Mouse (Mus musculus) midbrain, postnatal 0 days (tissue): Measurements from ENCODE around the gene Ltbp2. TPM values are rescaled to one million over a fixed set of nuclear protein-coding genes. Genes with fewer than 3 reads are reported as not detected.

Source experiments
- ATAC-seq: fragments of 200-750 bp; cut with Nextera tagmentation; 2 replicates; pipeline ENCODE4 v1.8.0; 2017; ENCODE audit warnings: moderate number of reproducible peaks, mild to moderate bottlenecking, moderate TSS enrichment, moderate library complexity; ENCODE audit not compliant: low FRiP score
- DNase-seq: peaks from one replicate; pipeline ENCODE4 v3.0.0-alpha.2; 2015; ENCODE audit warnings: low spot score
- H3K27ac ChIP-seq: fragments of 300-500 bp; sonication (generic); 2 replicates; pipeline ENCODE4 v1.5.1; 2014; ENCODE audit warnings: low read depth, mild to moderate bottlenecking, low read length, mixed read lengths
- H3K27me3 ChIP-seq: fragments of 300-500 bp; sonication (generic); 2 replicates; pipeline ENCODE4 v1.6.1; 2014; ENCODE audit warnings: low read length, control low read depth, mixed read lengths; ENCODE audit not compliant: insufficient read depth
- H3K36me3 ChIP-seq: fragments of 300-500 bp; sonication (generic); 2 replicates; pipeline ENCODE4 v1.6.1; 2014; ENCODE audit warnings: low read length, control low read depth, mixed read lengths; ENCODE audit not compliant: insufficient read depth
- H3K4me1 ChIP-seq: fragments of 300-500 bp; sonication (generic); 2 replicates; pipeline ENCODE4 v1.6.1; 2014; ENCODE audit warnings: mild to moderate bottlenecking, control low read depth, antibody characterized with exemption, low read length, mixed read lengths; ENCODE audit not compliant: insufficient read depth
- H3K4me2 ChIP-seq: fragments of 300-500 bp; sonication (generic); 2 replicates; pipeline ENCODE4 v1.6.1; 2014; ENCODE audit warnings: low read depth, mild to moderate bottlenecking, low read length, mixed read lengths; ENCODE audit not compliant: poor library complexity, severe bottlenecking
- H3K4me3 ChIP-seq: fragments of 300-500 bp; sonication (generic); 2 replicates; pipeline ENCODE4 v1.5.1; 2014; ENCODE audit warnings: low read depth, mild to moderate bottlenecking, low read length, moderate library complexity
- H3K9ac ChIP-seq: fragments of 300-500 bp; sonication (generic); replicated peaks from 2 replicates; pipeline ENCODE4 v1.6.1; 2014; ENCODE audit warnings: mild to moderate bottlenecking, low read length, moderate library complexity, mixed read lengths; ENCODE audit not compliant: poor library complexity, severe bottlenecking
- H3K9me3 ChIP-seq: fragments of 300-500 bp; sonication (generic); 2 replicates; pipeline ENCODE4 v1.6.1; 2016; ENCODE audit warnings: low read length, control low read depth
- CTCF ChIP-seq: IDR thresholded peaks from 2 replicates; pipeline ENCODE4 v1.5.1; 2016; ENCODE audit warnings: antibody characterized with exemption, mild to moderate bottlenecking
- WGBS: fragments of 180-500 bp; shearing (Covaris S2); extraction: QIAGEN DNeasy Blood & Tissue Kit; methylation state at CpG from one replicate; pipeline ENCODE4 v1.1.7; 2014; 5-methylcytosine and 5-hydroxymethylcytosine counted together
- polyA plus RNA-seq: library from polyadenylated mRNA; unstranded; fragments of >200 nt; fragmentation: Nextera tagmentation; extraction: Ambion mirVana; gene quantifications from 2 replicates; pipeline ENCODE4 v1.2.1, GENCODE M21; 2015
- total RNA-seq: library from RNA; depleted of rRNA; stranded (reverse); fragments of >200 nt; gene quantifications from 2 replicates; pipeline ENCODE4 v1.2.3, GENCODE M21; 2014; rRNA removed

Gene Ltbp2
- total and polyA plus RNA-seq, 2 experiments from 2014 or later = 0.14 to 4.0 TPM

DNA sequence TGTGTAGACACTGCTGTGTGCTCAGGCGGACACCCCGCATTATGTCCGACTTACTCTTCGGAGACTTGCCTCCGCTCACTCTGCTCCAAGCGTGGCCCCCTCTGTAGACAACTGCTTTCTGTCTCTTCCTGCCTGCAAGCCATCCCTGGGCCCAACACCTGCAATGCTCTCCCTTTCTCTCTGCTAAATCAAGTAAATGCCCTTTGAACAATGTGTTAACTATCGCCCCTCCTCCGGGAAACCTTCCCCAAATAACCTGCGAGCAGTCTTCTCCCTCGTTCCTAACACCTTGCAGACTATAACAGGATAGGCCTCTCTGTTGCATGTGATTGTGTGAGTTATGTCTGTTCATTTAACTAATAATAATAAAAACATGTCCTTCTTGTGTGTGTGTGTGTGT lies 132.8 kb downstream of the Ltbp2 start:
- Histone ChIP-seq H3K9me3 (no peaks in the 10 kb centered on the region), H3K4me1 (no peaks in the 10 kb centered on the region), H3K27me3 (no peaks in the 10 kb centered on the region), H3K36me3 (no peaks in the 10 kb centered on the region), H3K27ac (no peak overlapping the region), H3K9ac (no peak overlapping the region), H3K4me2 (no peak overlapping the region), H3K4me3 (no peak overlapping the region)
- 89% methylated on average over 10 of the region's 10 CpGs for WGBS
- DNase-seq (no peak), ATAC-seq (no peak)
- TF ChIP-seq CTCF = no peak

DNA sequence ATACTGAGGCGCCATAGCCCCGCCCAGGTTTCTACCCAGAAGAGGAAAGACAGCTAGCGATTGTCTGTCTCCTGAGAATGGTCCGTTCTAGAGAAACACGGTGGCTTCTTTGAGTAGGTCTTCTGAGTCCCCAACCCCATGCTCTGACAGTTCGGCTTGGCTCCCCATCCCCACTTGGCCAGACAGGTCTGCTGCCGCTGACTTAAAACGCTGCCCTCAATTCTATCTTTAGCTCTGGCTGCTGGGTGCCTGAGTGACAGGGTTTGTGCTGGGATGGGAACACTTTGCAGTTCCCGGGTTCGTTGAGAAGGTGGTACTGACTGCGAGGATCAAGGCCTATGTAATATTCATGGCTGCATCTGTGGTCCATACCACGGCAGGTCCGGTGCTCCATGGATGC lies 143.0 kb downstream of the Ltbp2 start:
- DNase-seq = no peak
- Histone ChIP-seq H3K9ac (no peak overlapping the region), H3K36me3 (no peaks in the 10 kb centered on the region), H3K27ac (no peak overlapping the region), H3K27me3 (no peaks in the 10 kb centered on the region), H3K4me3 (no peak overlapping the region), H3K9me3 (no peaks in the 10 kb centered on the region), H3K4me1 (no peaks in the 10 kb centered on the region), H3K4me2 (no peak overlapping the region)
- ATAC-seq = no peak
- WGBS = 76% methylated on average over 13 of the region's 13 CpGs
- no peak for TF ChIP-seq CTCF

Other genes with a start within 250 kb of the Ltbp2 start
- gene Vrtn, start 235.5 kb downstream of the Ltbp2 start, total RNA-seq = not detected in 2 replicates
- gene Vrtn, start 235.5 kb downstream of the Ltbp2 start, polyA plus RNA-seq = not detected in 2 replicates
- 29.3 and 32.0 TPM in 2 replicates for gene Syndig1l, start 177.7 kb downstream of the Ltbp2 start, total RNA-seq
- 15.7 and 17.4 TPM in 2 replicates for gene Syndig1l, start 177.7 kb downstream of the Ltbp2 start, polyA plus RNA-seq
- 39.8 and 42.5 TPM in 2 replicates for gene Npc2, start 103.4 kb downstream of the Ltbp2 start, total RNA-seq
- gene Npc2, start 103.4 kb downstream of the Ltbp2 start, polyA plus RNA-seq = 43.9 and 44.8 TPM in 2 replicates
- gene Isca2, start 103.3 kb downstream of the Ltbp2 start, total RNA-seq = 58.8 and 63.7 TPM in 2 replicates
- gene Isca2, start 103.3 kb downstream of the Ltbp2 start, polyA plus RNA-seq = 119 and 127 TPM in 2 replicates
- gene Fcf1, start 94.4 kb upstream of the Ltbp2 start, total RNA-seq = 17.9 and 28.6 TPM in 2 replicates
- 62.9 and 64.3 TPM in 2 replicates for gene Fcf1, start 94.4 kb upstream of the Ltbp2 start, polyA plus RNA-seq
- 101 and 104 TPM in 2 replicates for gene Arel1, start 94.4 kb upstream of the Ltbp2 start, total RNA-seq
- gene Arel1, start 94.4 kb upstream of the Ltbp2 start, polyA plus RNA-seq = 31.7 and 33.8 TPM in 2 replicates
- 43.2 and 70.1 TPM in 2 replicates for gene Ylpm1, start 119.8 kb upstream of the Ltbp2 start, total RNA-seq
- 23.0 and 29.2 TPM in 2 replicates for gene Ylpm1, start 119.8 kb upstream of the Ltbp2 start, polyA plus RNA-seq
- gene Prox2, start 234.2 kb upstream of the Ltbp2 start, total RNA-seq = 1.2 and 1.4 TPM in 2 replicates
- gene Prox2, start 234.2 kb upstream of the Ltbp2 start, polyA plus RNA-seq = 0.86 and 1.4 TPM in 2 replicates
- gene Dlst, start 234.3 kb upstream of the Ltbp2 start, total RNA-seq = 115 and 118 TPM in 2 replicates
- gene Dlst, start 234.3 kb upstream of the Ltbp2 start, polyA plus RNA-seq = 92.5 and 99.6 TPM in 2 replicates